Mouse (Mus musculus) adrenal gland, adult 18-20 months (tissue): Measurements from ENCODE around the gene Nckap5. TPM values are rescaled to one million over a fixed set of nuclear protein-coding genes. Genes with fewer than 3 reads are reported as not detected.

ENCODE experiments used
- DNase-seq, 2 experiments: peaks; one replicate each; pipeline ENCODE4 v3.0.0; 2021 to 2022; ENCODE audit warnings: low spot score in 2 of 2
- total RNA-seq, 2 experiments: library from RNA; stranded (reverse); gene quantifications; 1 replicate in 1 of 2; 2 replicates in 1 of 2; pipeline ENCODE4 v1.2.3; 2021

Gene Nckap5
- total RNA-seq, 2 experiments from 2014 or later: 25.8 to 55.1 TPM

GRCm38 (mm10) chr1:126719733-126720348 is 110.8 kb downstream of the Nckap5 start:
- DNase-seq: no peak

- DNase-seq: no peak
Measured at GRCm38 (mm10) chr1:126706611-126707010, 124.0 kb downstream of the Nckap5 start.

DNA sequence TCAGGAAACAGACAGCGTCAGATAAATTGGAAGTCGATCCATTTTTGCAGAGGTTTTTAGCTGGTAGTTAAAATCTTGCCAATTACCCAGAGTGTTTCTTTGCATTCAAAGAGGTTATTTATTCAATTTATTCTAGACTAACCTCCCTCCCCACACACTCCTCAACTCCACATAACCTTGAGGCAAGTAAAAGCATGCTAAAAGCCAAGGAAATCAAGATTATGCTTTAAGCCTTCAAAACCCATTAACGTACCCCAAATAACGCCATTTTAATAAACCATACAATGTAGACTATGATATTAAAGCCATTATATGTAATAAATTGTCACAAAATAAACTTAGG is 129.7 kb downstream of the Nckap5 start:
- no peak for DNase-seq

GRCm38 (mm10) chr1:126700063-126700977 is 130.3 kb downstream of the Nckap5 start:
- no peak for DNase-seq

GRCm38 (mm10) chr1:126693585-126693984 is 137.0 kb downstream of the Nckap5 start:
- DNase-seq: no peak

GRCm38 (mm10) chr1:126688593-126688992 is 142.0 kb downstream of the Nckap5 start:
- DNase-seq: no peak

GRCm38 (mm10) chr1:126686678-126687077 is 143.9 kb downstream of the Nckap5 start:
- DNase-seq: no peak

GRCm38 (mm10) chr1:126683621-126684445 is 146.8 kb downstream of the Nckap5 start:
- DNase-seq: peak; percentile 6 to 25

- DNase-seq: no peak
Measured at GRCm38 (mm10) chr1:126681773-126682172, 148.8 kb downstream of the Nckap5 start.

DNA sequence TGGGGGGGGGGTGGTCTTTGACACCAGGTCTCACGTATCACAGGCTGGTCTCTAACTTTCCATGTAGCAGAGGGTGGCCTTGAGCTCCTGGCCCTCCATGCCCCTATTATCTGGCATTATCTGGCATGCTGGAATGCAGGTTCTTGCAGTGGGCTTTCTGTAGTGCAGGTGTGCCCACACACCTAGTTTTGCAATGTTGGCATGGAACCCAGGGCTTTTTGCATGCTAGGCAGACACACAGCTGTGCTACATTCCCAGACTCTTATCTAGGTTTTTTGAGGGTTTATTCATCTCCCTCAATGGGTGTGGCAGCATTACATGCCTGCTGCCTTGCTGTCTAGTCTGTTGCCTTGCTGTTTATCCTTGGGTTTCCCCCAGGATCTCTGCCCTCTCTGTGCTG is 151.3 kb downstream of the Nckap5 start:
- DNase-seq: no peak

- no peak for DNase-seq
Measured at GRCm38 (mm10) chr1:126677280-126677679, 153.3 kb downstream of the Nckap5 start.

GRCm38 (mm10) chr1:126676769-126677168 is 153.8 kb downstream of the Nckap5 start:
- DNase-seq: no peak

DNA sequence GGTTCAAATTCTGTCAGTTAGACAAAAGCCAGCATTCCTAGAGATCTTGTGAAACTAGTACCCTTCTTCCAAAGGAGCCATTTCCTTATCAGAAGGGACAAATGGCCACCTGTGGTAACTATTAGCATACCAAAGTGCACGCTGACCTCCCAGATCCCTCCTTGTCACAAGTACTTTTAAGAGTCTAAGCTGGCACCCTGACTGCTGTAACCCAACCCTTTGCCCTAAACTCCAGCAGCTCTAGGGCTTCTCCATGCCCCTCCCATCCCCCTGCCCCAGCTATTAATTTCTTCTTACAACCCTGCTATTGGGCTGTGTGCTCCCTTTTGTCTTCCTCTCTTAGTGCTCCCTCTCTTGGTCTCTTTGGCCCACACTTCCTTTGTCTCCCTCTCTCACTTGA is 155.5 kb downstream of the Nckap5 start:
- no peak for DNase-seq

DNA sequence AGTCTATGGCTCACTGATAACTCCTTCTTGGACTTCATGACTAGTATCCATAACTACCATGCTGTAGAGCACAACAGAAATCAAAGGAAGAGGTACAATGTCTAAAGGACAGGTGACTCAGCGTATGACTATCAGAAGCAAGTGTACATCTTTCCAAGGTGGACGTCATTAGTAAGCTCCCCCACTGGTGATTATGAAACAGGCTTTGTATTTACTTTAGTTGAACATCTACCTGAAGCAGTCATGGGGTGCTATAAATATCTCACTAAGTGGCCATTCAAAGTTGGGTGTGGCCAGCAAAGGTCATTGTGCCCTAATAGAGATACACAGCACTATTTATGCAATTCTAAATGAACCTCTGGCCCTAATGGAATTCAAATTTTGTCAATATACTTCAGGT is 157.4 kb downstream of the Nckap5 start:
- no peak for DNase-seq

DNA sequence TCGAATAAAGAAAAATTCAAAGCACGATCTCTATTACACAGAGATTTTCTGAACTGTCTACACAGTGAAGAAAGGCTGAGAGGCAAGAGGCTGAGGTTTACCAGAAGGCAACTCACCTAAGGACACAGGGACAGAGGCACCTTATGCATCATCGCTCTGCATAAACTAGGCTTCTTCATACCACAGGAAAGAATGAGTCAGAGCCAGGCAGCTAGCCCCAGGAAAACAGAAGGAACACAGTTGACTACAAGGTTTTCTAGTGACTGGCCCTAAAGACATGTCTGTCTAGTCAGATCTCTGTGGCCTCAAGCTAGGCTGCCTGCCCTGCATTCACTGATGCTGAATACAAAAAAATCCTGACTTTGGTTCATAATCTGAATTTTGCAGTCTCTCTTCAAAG is 160.1 kb downstream of the Nckap5 start:
- no peak for DNase-seq

DNA sequence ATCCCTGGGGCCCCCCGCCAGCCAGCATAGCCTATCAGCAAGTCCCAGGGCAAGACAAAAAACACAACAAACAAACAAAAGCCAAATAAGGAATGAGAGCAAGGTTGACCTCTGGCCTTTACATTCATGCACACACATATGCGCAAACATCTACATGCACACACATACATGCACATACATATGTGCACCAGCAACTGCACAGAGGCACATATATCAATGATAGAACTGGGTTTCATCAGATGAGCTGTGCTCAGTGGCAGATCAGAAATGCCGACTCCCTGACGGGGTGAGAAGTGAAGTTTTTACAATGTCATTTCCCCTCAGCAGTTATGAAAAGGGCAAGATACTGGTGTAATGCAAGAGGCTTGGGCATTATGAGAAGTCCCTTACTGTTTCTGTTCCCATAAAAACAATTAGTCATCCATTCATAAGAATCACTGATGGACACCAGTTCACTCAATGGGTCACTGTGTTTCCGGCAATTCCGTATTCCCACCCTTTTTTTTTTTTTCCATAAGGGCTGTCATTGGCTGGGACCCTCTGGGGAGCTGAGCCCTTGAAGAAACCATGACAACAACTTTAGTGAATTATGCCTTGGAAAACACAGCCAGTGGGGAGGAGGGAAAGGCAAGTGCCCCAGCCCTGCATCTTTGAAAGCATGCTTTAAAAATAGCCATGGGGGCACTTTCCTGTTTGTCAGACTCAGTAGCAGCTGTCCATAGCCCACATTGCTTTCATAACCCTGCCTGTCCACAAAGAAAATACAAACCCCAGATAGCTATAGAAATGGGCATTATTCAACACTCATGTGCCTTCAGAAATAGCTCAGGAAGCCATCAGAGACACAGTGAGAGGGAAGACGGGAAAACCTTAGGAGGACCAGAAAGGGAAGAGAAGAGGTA is 170.2 kb downstream of the Nckap5 start:
- no peak for DNase-seq

- no peak for DNase-seq
Measured at GRCm38 (mm10) chr1:126658731-126659130, 171.9 kb downstream of the Nckap5 start.

DNA sequence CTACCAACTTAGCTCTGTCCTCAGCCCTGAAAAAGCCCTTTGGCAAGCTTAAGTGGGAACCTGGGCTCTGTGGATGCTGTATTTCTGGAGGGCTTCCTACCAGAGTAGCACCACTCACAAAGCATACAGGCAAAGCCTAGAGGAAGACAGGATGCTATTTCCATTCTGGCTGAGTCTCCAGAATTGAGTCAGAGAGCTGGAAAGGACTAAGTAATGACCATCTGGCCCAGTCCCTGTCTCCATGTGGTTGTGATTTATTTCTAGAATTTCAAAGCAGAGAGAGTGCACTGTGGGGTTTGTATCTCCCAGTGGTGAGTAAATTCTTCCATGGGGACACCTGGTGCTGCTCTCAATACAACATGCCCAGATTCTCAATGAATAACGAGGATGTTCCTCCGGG is 174.4 kb downstream of the Nckap5 start:
- DNase-seq: no peak

- no peak for DNase-seq
Measured at GRCm38 (mm10) chr1:126652085-126652484, 178.5 kb downstream of the Nckap5 start.

- no peak for DNase-seq
Measured at GRCm38 (mm10) chr1:126650806-126651205, 179.8 kb downstream of the Nckap5 start.

DNA sequence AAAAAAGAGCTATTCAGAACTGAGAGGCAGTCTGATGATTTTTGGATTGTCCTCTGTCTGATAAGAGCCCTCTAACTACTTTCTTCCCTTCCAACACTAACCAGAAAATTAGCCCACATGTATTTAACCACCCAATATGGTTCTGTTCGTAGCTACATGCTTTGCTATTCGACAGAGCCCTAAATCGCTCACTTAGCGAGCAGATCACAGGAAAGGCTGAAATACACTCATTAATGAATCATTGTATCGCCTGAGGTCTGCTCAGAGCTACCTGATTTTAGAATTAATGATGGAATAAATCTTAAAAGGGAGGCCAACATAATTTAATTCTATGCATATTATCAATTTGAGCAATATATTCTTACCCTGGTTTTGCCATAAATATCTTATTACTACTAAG is 187.8 kb downstream of the Nckap5 start:
- no peak for DNase-seq
